Mouse (Mus musculus) embryonic fibroblast, embryonic 13.5 days (primary cell): Measurements from ENCODE around the gene Zfp78. TPM values are rescaled to one million over a fixed set of nuclear protein-coding genes. Genes with fewer than 3 reads are reported as not detected.

Experiments
- H3K27ac ChIP-seq: 2 replicates; pipeline ENCODE4 v1.5.1; 2012; ENCODE audit warnings: low read length, control low read depth, inconsistent platforms; ENCODE audit not compliant: insufficient read depth
- H3K4me1 ChIP-seq: 2 replicates; pipeline ENCODE4 v1.6.1; 2011; ENCODE audit warnings: low read length; ENCODE audit not compliant: control insufficient read depth, insufficient read depth
- H3K4me3 ChIP-seq: 2 replicates; pipeline ENCODE4 v1.5.1; 2011; ENCODE audit warnings: mild to moderate bottlenecking, control low read depth, low read length; ENCODE audit not compliant: insufficient read depth
- CTCF ChIP-seq: IDR thresholded peaks from 2 replicates; pipeline ENCODE4 v1.5.1; 2011; ENCODE audit warnings: mild to moderate bottlenecking, control low read depth, low read length, moderate library complexity, borderline replicate concordance; ENCODE audit not compliant: insufficient read depth
- POLR2A ChIP-seq: IDR thresholded peaks from 2 replicates; pipeline ENCODE4 v1.6.1; 2011; ENCODE audit warnings: low read depth, mild to moderate bottlenecking, control low read depth, low read length, moderate library complexity
- polyA plus RNA-seq: library from polyadenylated mRNA; stranded (reverse); fragments of >200 nt; gene quantifications from 2 replicates; pipeline ENCODE4 v1.2.4, GENCODE M21; 2011; ENCODE audit warnings: low read depth; ENCODE audit not compliant: missing spikeins, insufficient read length

Zfp78 gene
- polyA plus RNA-seq, result 3.3 and 3.6 TPM in 2 replicates

GRCm38 (mm10) chr7:6363047-6363488 lies at the start of gene Zfp78:
Gene Zfp78 (plus strand): TSS chr7:6363280.
- Histone ChIP-seq H3K27ac (peak within 1 kb of the TSS; percentile 96), H3K4me3 (peak within 1 kb of the TSS; percentile 88), H3K4me1 (no peaks in the 10 kb centered on the region)
- TF ChIP-seq CTCF, result no peak
- peak; percentile 91 for TF ChIP-seq POLR2A

- Histone ChIP-seq H3K4me3 (peak overlapping the region; percentile 82), H3K27ac (no peak overlapping the region), H3K4me1 (no peaks in the 10 kb centered on the region)
- TF ChIP-seq CTCF (no peak), POLR2A (no peak)
These were observed 32.4 kb upstream of the Zfp78 start for GRCm38 (mm10) chr7:6330458-6331232.

GRCm38 (mm10) chr7:6331233-6331956 lies 31.7 kb upstream of the Zfp78 start, which contains the start of gene Zfp583:
Gene Zfp583 (minus strand): TSS chr7:6331285.
- no peaks in the 10 kb centered on the region for H3K4me1 ChIP-seq
- H3K27ac ChIP-seq, result peak within 1 kb of the TSS; percentile 60
- H3K4me3 ChIP-seq, result peak within 1 kb of the TSS; percentile 82
- TF ChIP-seq CTCF, result no peak
- TF ChIP-seq POLR2A, result peak; percentile 49

GRCm38 (mm10) chr7:6339865-6340264 lies 23.2 kb upstream of the Zfp78 start:
- no peak overlapping the region for H3K27ac ChIP-seq
- no peak for TF ChIP-seq CTCF
- TF ChIP-seq POLR2A, result no peak
- H3K4me3 ChIP-seq, result no peak overlapping the region
- H3K4me1 ChIP-seq, result no peaks in the 10 kb centered on the region

- no peak for TF ChIP-seq CTCF
- TF ChIP-seq POLR2A, result no peak
- Histone ChIP-seq H3K4me3 (peak within 1 kb of the TSS; percentile 66), H3K4me1 (no peaks in the 10 kb centered on the region), H3K27ac (no peak within 1 kb of the TSS)
These were observed 19.5 kb upstream of the Zfp78 start, which contains the start of gene Gm3854 for GRCm38 (mm10) chr7:6343501-6344071. Gene Gm3854 (plus strand): TSS chr7:6343759.

GRCm38 (mm10) chr7:6344124-6344523 lies 19.0 kb upstream of the Zfp78 start:
- Histone ChIP-seq H3K4me3 (peak overlapping the region; percentile 66; the same call in 1 of the 2 replicates), H3K4me1 (no peaks in the 10 kb centered on the region), H3K27ac (no peak overlapping the region)
- TF ChIP-seq CTCF (no peak), POLR2A (no peak)

- TF ChIP-seq POLR2A, result no peak
- TF ChIP-seq CTCF, result no peak
- Histone ChIP-seq H3K27ac (no peak overlapping the region), H3K4me1 (no peaks in the 10 kb centered on the region), H3K4me3 (no peak overlapping the region)
These were observed 5.0 kb upstream of the Zfp78 start for GRCm38 (mm10) chr7:6358121-6358520.

- Histone ChIP-seq H3K4me3 (no peak overlapping the region), H3K27ac (no peak overlapping the region), H3K4me1 (no peaks in the 10 kb centered on the region)
- TF ChIP-seq CTCF, result no peak
- no peak for TF ChIP-seq POLR2A
These were observed 4.0 kb upstream of the Zfp78 start for GRCm38 (mm10) chr7:6358937-6359590.

GRCm38 (mm10) chr7:6360477-6361060 lies 2.5 kb upstream of the Zfp78 start:
- no peak overlapping the region for H3K27ac ChIP-seq
- TF ChIP-seq CTCF, result no peak
- no peak for TF ChIP-seq POLR2A
- no peaks in the 10 kb centered on the region for H3K4me1 ChIP-seq
- no peak overlapping the region for H3K4me3 ChIP-seq
